Mouse (Mus musculus): Measurements from ENCODE around the gene Itln1. TPM values are rescaled to one million over a fixed set of nuclear protein-coding genes. Genes with fewer than 3 reads are reported as not detected.
"Not testable (repeated sequence)": the region's sequence is repeated elsewhere in the genome, so short reads cannot be mapped to it uniquely, and the experiment has no call there.

Gene Itln1
- polyA plus RNA-seq, 1 experiment from 2014 or later = not detected

GRCm38 (mm10) chr1:171471941-171472340 is 63.2 kb downstream of the Itln1 start:
- not testable (repeated sequence) for H3K27me3 ChIP-seq (ENCODE audit: insufficient read depth, poor library complexity, severe bottlenecking); H3K27ac ChIP-seq; H3K9me3 ChIP-seq; DNase-seq (ENCODE audit: low spot score); H3K36me3 ChIP-seq; H3K4me3 ChIP-seq
- H3K4me1 ChIP-seq = peaks cover 14% of the 10 kb centered on the region
- 84% methylated on average over 8 of the region's 8 CpGs for WGBS

DNA sequence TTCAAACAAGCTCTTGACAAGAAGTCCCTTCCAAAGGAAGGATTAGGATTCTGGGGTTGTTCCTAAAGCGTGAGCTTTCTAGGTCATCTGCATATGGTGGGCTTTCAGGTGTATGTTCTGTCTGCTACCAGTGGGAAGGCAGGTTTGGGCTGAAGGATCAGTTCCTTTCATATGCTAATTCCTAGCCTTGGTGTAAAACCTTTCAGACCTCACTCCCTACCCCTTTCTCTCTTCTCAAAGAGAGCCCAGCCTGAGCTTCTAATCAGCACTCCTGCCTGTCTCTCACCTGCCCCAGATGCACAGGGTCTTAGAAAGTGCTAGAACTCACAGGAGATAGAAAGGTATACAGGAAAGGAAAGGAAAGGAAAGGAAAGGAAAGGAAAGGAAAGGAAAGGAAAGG is 63.6 kb downstream of the Itln1 start:
- H3K4me1 ChIP-seq = peaks cover 14% of the 10 kb centered on the region

DNA sequence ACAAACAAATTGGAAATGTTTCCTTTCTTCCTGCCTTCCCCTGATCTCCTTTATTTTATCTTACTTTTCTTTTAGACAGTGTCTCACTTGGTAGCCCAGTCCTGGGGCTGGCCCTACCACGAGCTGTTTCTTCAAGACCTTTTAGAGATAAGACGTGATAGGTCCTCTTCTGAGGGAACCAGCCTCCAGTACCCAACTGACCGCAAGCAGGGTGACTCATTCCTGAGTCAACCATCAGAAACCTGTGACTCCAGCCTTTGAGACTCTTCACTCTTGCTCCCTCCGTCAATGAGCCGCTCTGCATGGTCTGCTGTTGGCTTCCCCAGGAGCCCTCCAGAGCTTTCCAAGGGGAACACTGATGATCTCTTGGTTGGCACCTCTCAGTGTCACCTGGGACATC is 64.2 kb downstream of the Itln1 start:
- peaks cover 14% of the 10 kb centered on the region for H3K4me1 ChIP-seq
- no peaks in the 10 kb centered on the region for H3K27me3 ChIP-seq (ENCODE audit: insufficient read depth, poor library complexity, severe bottlenecking)
- WGBS = 49% methylated on average over 5 of the region's 5 CpGs
- DNase-seq (ENCODE audit: low spot score) = no peak
- H3K36me3 ChIP-seq = no peaks in the 10 kb centered on the region
- H3K4me3 ChIP-seq = no peak overlapping the region
- no peaks in the 10 kb centered on the region for H3K9me3 ChIP-seq
- H3K27ac ChIP-seq = no peak overlapping the region

More for the DNA sequence above, 63.6 kb downstream of the Itln1 start:
- 63% methylated on average over 1 of the region's 1 CpGs for WGBS
- no peak overlapping the region for H3K4me3 ChIP-seq
- no peaks in the 10 kb centered on the region for H3K9me3 ChIP-seq
- DNase-seq (ENCODE audit: low spot score) = no peak
- no peaks in the 10 kb centered on the region for H3K36me3 ChIP-seq
- no peaks in the 10 kb centered on the region for H3K27me3 ChIP-seq (ENCODE audit: insufficient read depth, poor library complexity, severe bottlenecking)
- H3K27ac ChIP-seq = no peak overlapping the region

- Histone ChIP-seq H3K36me3 (no peaks in the 10 kb centered on the region), H3K27ac (no peak overlapping the region), H3K27me3 (ENCODE audit: insufficient read depth, poor library complexity, severe bottlenecking) (no peaks in the 10 kb centered on the region), H3K4me1 (peaks cover 14% of the 10 kb centered on the region), H3K4me3 (peak overlapping the region; percentile 33), H3K9me3 (no peaks in the 10 kb centered on the region)
- WGBS = 33% methylated on average over 7 of the region's 7 CpGs
- DNase-seq (ENCODE audit: low spot score) = no peak
These were observed 64.7 kb downstream of the Itln1 start for GRCm38 (mm10) chr1:171470371-171470871.

DNA sequence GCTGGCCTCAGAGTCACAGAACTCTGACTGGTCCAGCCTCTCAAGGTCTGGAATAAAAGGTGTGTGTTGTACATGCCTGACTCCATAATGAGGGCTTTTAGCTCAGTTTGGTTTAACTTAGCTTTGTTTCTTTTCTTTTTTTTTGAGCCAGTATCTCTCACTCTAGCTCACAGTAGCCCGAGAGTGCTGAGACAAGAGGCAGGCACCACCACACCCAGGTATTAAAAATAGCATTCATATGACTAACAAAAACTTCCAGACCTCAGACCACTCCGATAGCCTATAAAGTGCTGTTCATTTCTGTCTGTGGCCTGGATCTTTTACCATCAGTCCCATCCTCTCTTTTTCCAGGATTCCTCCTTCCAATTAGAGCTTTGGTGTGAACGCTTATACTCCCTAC is 65.4 kb downstream of the Itln1 start:
- no peaks in the 10 kb centered on the region for H3K9me3 ChIP-seq
- no peak for DNase-seq (ENCODE audit: low spot score)
- H3K4me3 ChIP-seq = 0 out of 2 replicates have a peak overlapping the region, but pooled peaks have one; percentile 33
- H3K27me3 ChIP-seq (ENCODE audit: insufficient read depth, poor library complexity, severe bottlenecking) = no peaks in the 10 kb centered on the region
- H3K4me1 ChIP-seq = peaks cover 14% of the 10 kb centered on the region
- no peaks in the 10 kb centered on the region for H3K36me3 ChIP-seq
- no peak overlapping the region for H3K27ac ChIP-seq
- WGBS = 60% methylated on average over 3 of the region's 3 CpGs

Other genes starting within 250 kb of the Itln1 start
- gene Usp21, start 247.3 kb downstream of the Itln1 start, polyA plus RNA-seq (2016; fragmentation: Nextera tagmentation; extraction: Ambion mirVana) = 58.5 and 74.8 TPM in 2 replicates
- 86.8 and 92.0 TPM in 2 replicates for gene Ufc1, start 240.3 kb downstream of the Itln1 start, polyA plus RNA-seq (2016; fragmentation: Nextera tagmentation; extraction: Ambion mirVana)
- gene Dedd, start 206.1 kb downstream of the Itln1 start, polyA plus RNA-seq (2016; fragmentation: Nextera tagmentation; extraction: Ambion mirVana) = 40.8 and 43.8 TPM in 2 replicates
- gene Nit1, start 189.6 kb downstream of the Itln1 start, polyA plus RNA-seq (2016; fragmentation: Nextera tagmentation; extraction: Ambion mirVana) = 37.5 and 39.3 TPM in 2 replicates
- gene Pfdn2, start 189.6 kb downstream of the Itln1 start, polyA plus RNA-seq (2016; fragmentation: Nextera tagmentation; extraction: Ambion mirVana) = 109 and 150 TPM in 2 replicates
- gene Klhdc9, start 174.5 kb downstream of the Itln1 start, polyA plus RNA-seq (2016; fragmentation: Nextera tagmentation; extraction: Ambion mirVana) = 0.87 and 1.3 TPM in 2 replicates
- gene Nectin4, start 165.2 kb downstream of the Itln1 start, polyA plus RNA-seq (2016; fragmentation: Nextera tagmentation; extraction: Ambion mirVana) = 0.38 and 1.3 TPM in 2 replicates
- 0.41 and 0.95 TPM in 2 replicates for gene Arhgap30, start 146.3 kb downstream of the Itln1 start, polyA plus RNA-seq (2016; fragmentation: Nextera tagmentation; extraction: Ambion mirVana)
- 65.2 and 70.9 TPM in 2 replicates for gene Usf1, start 124.0 kb downstream of the Itln1 start, polyA plus RNA-seq (2016; fragmentation: Nextera tagmentation; extraction: Ambion mirVana)
- gene Tstd1, start 116.4 kb downstream of the Itln1 start, polyA plus RNA-seq (2016; fragmentation: Nextera tagmentation; extraction: Ambion mirVana) = 2.6 and 4.0 TPM in 2 replicates
- 76.9 and 78.6 TPM in 2 replicates for gene F11r, start 97.8 kb downstream of the Itln1 start, polyA plus RNA-seq (2016; fragmentation: Nextera tagmentation; extraction: Ambion mirVana)
- gene Alyref2, start 31.8 kb downstream of the Itln1 start, polyA plus RNA-seq (2016; fragmentation: Nextera tagmentation; extraction: Ambion mirVana) = 10.7 and 10.8 TPM in 2 replicates
- gene Cd244a, start 23.9 kb upstream of the Itln1 start, polyA plus RNA-seq (2016; fragmentation: Nextera tagmentation; extraction: Ambion mirVana) = 0.13 TPM in 1 of 2 replicates, not detected in the other
- not detected in 2 replicates for gene Ly9, start 72.1 kb upstream of the Itln1 start, polyA plus RNA-seq (2016; fragmentation: Nextera tagmentation; extraction: Ambion mirVana)
- not detected in 2 replicates for gene Slamf7, start 117.7 kb upstream of the Itln1 start, polyA plus RNA-seq (2016; fragmentation: Nextera tagmentation; extraction: Ambion mirVana)
- gene Cd48, start 146.7 kb upstream of the Itln1 start, polyA plus RNA-seq (2016; fragmentation: Nextera tagmentation; extraction: Ambion mirVana) = 0.25 TPM in 1 of 2 replicates, not detected in the other
- 0.26 and 0.36 TPM in 2 replicates for gene Slamf1, start 231.8 kb upstream of the Itln1 start, polyA plus RNA-seq (2016; fragmentation: Nextera tagmentation; extraction: Ambion mirVana)

Measured in heart, embryonic 10.5 days (tissue).